Mouse (Mus musculus) layer of hippocampus, postnatal 10 days (tissue): Measurements from ENCODE around the gene Insr. TPM values are rescaled to one million over a fixed set of nuclear protein-coding genes. Genes with fewer than 3 reads are reported as not detected.
"Not testable (repeated sequence)": the region's sequence is repeated elsewhere in the genome, so short reads cannot be mapped to it uniquely, and the experiment has no call there.

ENCODE experiments used
- DNase-seq, 2 experiments: peaks; one replicate each; pipeline ENCODE4 v3.0.0; 2021; ENCODE audit warnings: low spot score in 2 of 2
- microRNA-seq, 2 experiments: library from miRNA; unstranded; fragments of <30 nt; microRNA quantifications; one replicate each; pipeline ENCODE4 v1.2.0; 2021
- total RNA-seq, 2 experiments: library from RNA; stranded (reverse); gene quantifications; 2 replicates each; pipeline ENCODE4 v1.2.3; 2021

Gene Insr
- total RNA-seq, 2 experiments from 2014 or later = 47.9 to 52.1 TPM

GRCm38 (mm10) chr8:3204758-3205443 is 74.5 kb downstream of the Insr start:
- DNase-seq = no peak

GRCm38 (mm10) chr8:3202792-3203191 is 76.6 kb downstream of the Insr start:
- no peak for DNase-seq

- DNase-seq = not testable (repeated sequence)
Observed at GRCm38 (mm10) chr8:3194297-3194696, 85.1 kb downstream of the Insr start.

GRCm38 (mm10) chr8:3191006-3191405 is 88.4 kb downstream of the Insr start:
- no peak for DNase-seq

- DNase-seq = no peak
Observed at GRCm38 (mm10) chr8:3187456-3187855, 92.0 kb downstream of the Insr start.

- DNase-seq = no peak
Observed at GRCm38 (mm10) chr8:3179930-3180329, 99.5 kb downstream of the Insr start.

- DNase-seq = no peak
Observed at GRCm38 (mm10) chr8:3177440-3177839, 102.0 kb downstream of the Insr start.

- DNase-seq = no peak
Observed at GRCm38 (mm10) chr8:3172246-3172645, 107.2 kb downstream of the Insr start.

GRCm38 (mm10) chr8:3146506-3146905 is 132.9 kb downstream of the Insr start:
- no peak for DNase-seq

GRCm38 (mm10) chr8:3100416-3100815 is 179.0 kb downstream of the Insr start:
- not testable (repeated sequence) for DNase-seq

Small RNA genes within 50 kb of the gene (microRNA-seq; reads per million reads assigned to microRNA genes)
- 0 reads per million in 2 experiments for gene Gm25775

Other genes with a start within 250 kb of the Insr start
- gene A430078G23Rik, start 73.8 kb upstream of the Insr start, total RNA-seq = under 1 TPM in 1 of 2 experiments, not detected in 1; 0.53 TPM
- 10 to 100 TPM; 36.5 to 44.6 TPM for gene Arhgef18, start 113.4 kb upstream of the Insr start, total RNA-seq
- 1 to 10 TPM in 1 of 2 experiments, under 1 TPM in 1; 0.87 to 1.7 TPM for gene Pex11g, start 188.1 kb upstream of the Insr start, total RNA-seq
- gene Tex45, start 191.2 kb upstream of the Insr start, total RNA-seq = under 1 TPM; 0.20 to 0.32 TPM
- gene Zfp358, start 213.5 kb upstream of the Insr start, total RNA-seq = 10 to 100 TPM; 27.7 to 29.0 TPM
- 10 to 100 TPM; 66.2 to 79.4 TPM for gene Mcoln1, start 220.8 kb upstream of the Insr start, total RNA-seq
- gene Pnpla6, start 235.8 kb upstream of the Insr start, total RNA-seq = 10 to 100 TPM; 67.7 to 76.2 TPM